Mouse (Mus musculus) forebrain, embryonic 10.5 days (tissue): ENCODE results near the gene Atad2b. TPM values are rescaled to one million over a fixed set of nuclear protein-coding genes. Genes with fewer than 3 reads are reported as not detected.
A peak's percentile ranks its signal among the peaks of the same experiment; 100 is the strongest.
"Not testable (repeated sequence)": the region's sequence is repeated elsewhere in the genome, so short reads cannot be mapped to it uniquely, and the experiment has no call there.

Source experiments
- DNase-seq: peaks from one replicate; pipeline ENCODE4 v3.0.0-alpha.2; 2017; ENCODE audit warnings: low spot score; ENCODE audit errors: extremely low spot score
- H3K27ac ChIP-seq: fragments of 300-500 bp; sonication (generic); 2 replicates; pipeline ENCODE4 v1.5.1; 2016; ENCODE audit warnings: mild to moderate bottlenecking
- H3K27me3 ChIP-seq: fragments of 300-500 bp; sonication (generic); 2 replicates; pipeline ENCODE4 v1.6.1; 2016; ENCODE audit warnings: mild to moderate bottlenecking; ENCODE audit not compliant: poor library complexity, severe bottlenecking
- H3K36me3 ChIP-seq: fragments of 300-500 bp; sonication (generic); replicated peaks from 2 replicates; pipeline ENCODE4 v1.6.1; 2016; ENCODE audit warnings: mild to moderate bottlenecking, moderate library complexity
- H3K4me1 ChIP-seq: fragments of 300-500 bp; sonication (generic); 2 replicates; pipeline ENCODE4 v1.6.1; 2016
- H3K4me3 ChIP-seq: fragments of 300-500 bp; sonication (generic); 2 replicates; pipeline ENCODE4 v1.5.1; 2016; ENCODE audit warnings: mild to moderate bottlenecking, moderate library complexity
- H3K9me3 ChIP-seq: fragments of 300-500 bp; sonication (generic); 2 replicates; pipeline ENCODE4 v1.6.1; 2016; ENCODE audit warnings: mild to moderate bottlenecking, moderate library complexity
- WGBS: fragments of 180-500 bp; shearing (Covaris S2); methylation state at CpG from one replicate; pipeline ENCODE4 v1.1.7; 2016; 5-methylcytosine and 5-hydroxymethylcytosine counted together
- polyA plus RNA-seq: library from polyadenylated mRNA; unstranded; fragments of >200 nt; fragmentation: Nextera tagmentation; extraction: Ambion mirVana; gene quantifications from 2 replicates; pipeline ENCODE4 v1.2.1, GENCODE M21; 2016

Atad2b gene
- polyA plus RNA-seq, 1 experiment from 2014 or later = 12.7 TPM

- not testable (repeated sequence) for H3K4me3 ChIP-seq, DNase-seq, H3K9me3 ChIP-seq, H3K4me1 ChIP-seq, H3K27ac ChIP-seq, H3K27me3 ChIP-seq
- 96% methylated on average over 4 of the region's 4 CpGs for WGBS
- peaks cover 40% of the 10 kb centered on the region for H3K36me3 ChIP-seq
These were observed 30.6 kb upstream of the Atad2b start for GRCm38 (mm10) chr12:4886581-4886980.

- Histone ChIP-seq H3K36me3 (peaks cover 26% of the 10 kb centered on the region), H3K27ac (no peak overlapping the region)
These were observed 28.4 kb upstream of the Atad2b start for GRCm38 (mm10) chr12:4888739-4889138.

GRCm38 (mm10) chr12:4889251-4889650, 27.9 kb upstream of the Atad2b start:
- Histone ChIP-seq H3K9me3 (no peaks in the 10 kb centered on the region), H3K27me3 (no peaks in the 10 kb centered on the region), H3K4me3 (no peak overlapping the region), H3K36me3 (peaks cover 26% of the 10 kb centered on the region), H3K4me1 (no peaks in the 10 kb centered on the region), H3K27ac (no peak overlapping the region)
- no peak for DNase-seq
- 96% methylated on average over 2 of the region's 2 CpGs for WGBS

More at GRCm38 (mm10) chr12:4888739-4889138, 28.4 kb upstream of the Atad2b start:
- no peak overlapping the region for H3K4me3 ChIP-seq
- H3K27me3 ChIP-seq = no peaks in the 10 kb centered on the region
- no peaks in the 10 kb centered on the region for H3K4me1 ChIP-seq
- no peaks in the 10 kb centered on the region for H3K9me3 ChIP-seq
- no peak for DNase-seq

- no peaks in the 10 kb centered on the region for H3K4me1 ChIP-seq
- no peak for DNase-seq
- WGBS = 94% methylated on average over 1 of the region's 1 CpGs
- H3K9me3 ChIP-seq = no peaks in the 10 kb centered on the region
- H3K27me3 ChIP-seq = no peaks in the 10 kb centered on the region
- peaks cover 26% of the 10 kb centered on the region for H3K36me3 ChIP-seq
- H3K4me3 ChIP-seq = no peak overlapping the region
- H3K27ac ChIP-seq = no peak overlapping the region
These were observed 27.3 kb upstream of the Atad2b start for GRCm38 (mm10) chr12:4889891-4890290.

GRCm38 (mm10) chr12:4898024-4898423, 19.1 kb upstream of the Atad2b start:
- Histone ChIP-seq H3K4me1 (no peaks in the 10 kb centered on the region), H3K4me3 (no peak overlapping the region), H3K27me3 (no peaks in the 10 kb centered on the region), H3K27ac (no peak overlapping the region), H3K9me3 (no peaks in the 10 kb centered on the region), H3K36me3 (peaks cover 32% of the 10 kb centered on the region)
- no peak for DNase-seq
- WGBS = 91% methylated on average over 5 of the region's 5 CpGs

- H3K4me1 ChIP-seq = peaks cover 4% of the 10 kb centered on the region
These were observed 11.2 kb upstream of the Atad2b start for GRCm38 (mm10) chr12:4905946-4906345.

GRCm38 (mm10) chr12:4906476-4906875, 10.7 kb upstream of the Atad2b start:
- Histone ChIP-seq H3K4me1 (peaks cover 4% of the 10 kb centered on the region), H3K27ac (peak overlapping the region; percentile 92; the same call in 1 of the 2 replicates), H3K27me3 (no peaks in the 10 kb centered on the region), H3K4me3 (peak overlapping the region; percentile 76), H3K9me3 (no peaks in the 10 kb centered on the region), H3K36me3 (peaks cover 12% of the 10 kb centered on the region)
- DNase-seq = no peak
- 75% methylated on average over 7 of the region's 7 CpGs for WGBS

More at GRCm38 (mm10) chr12:4905946-4906345, 11.2 kb upstream of the Atad2b start:
- no peak for DNase-seq
- Histone ChIP-seq H3K9me3 (no peaks in the 10 kb centered on the region), H3K36me3 (peaks cover 15% of the 10 kb centered on the region), H3K4me3 (no peak overlapping the region), H3K27me3 (no peaks in the 10 kb centered on the region), H3K27ac (no peak overlapping the region)
- WGBS = 81% methylated on average over 7 of the region's 7 CpGs

GRCm38 (mm10) chr12:4906951-4907906, 9.9 kb upstream of the Atad2b start, which contains the start of gene Ubxn2a:
Ubxn2a (minus strand) TSS chr12:4907705.
- no peaks in the 10 kb centered on the region for H3K9me3 ChIP-seq
- H3K27ac ChIP-seq = peak within 1 kb of the TSS; percentile 92
- H3K4me3 ChIP-seq = peak within 1 kb of the TSS; percentile 76
- WGBS = under 1% methylated on average over 124 of the region's 125 CpGs
- H3K4me1 ChIP-seq = peaks cover 4% of the 10 kb centered on the region
- no peaks in the 10 kb centered on the region for H3K27me3 ChIP-seq
- peak; percentile 88 for DNase-seq
- peaks cover 7% of the 10 kb centered on the region for H3K36me3 ChIP-seq

GRCm38 (mm10) chr12:4908391-4908790, 8.8 kb upstream of the Atad2b start:
- Histone ChIP-seq H3K4me3 (peak overlapping the region; percentile 76; the same call in 1 of the 2 replicates), H3K27ac (no peak overlapping the region), H3K36me3 (peaks cover 7% of the 10 kb centered on the region), H3K9me3 (no peaks in the 10 kb centered on the region), H3K27me3 (no peaks in the 10 kb centered on the region), H3K4me1 (peaks cover 4% of the 10 kb centered on the region)
- no peak for DNase-seq
- 96% methylated on average over 7 of the region's 7 CpGs for WGBS

GRCm38 (mm10) chr12:4910496-4910895, 6.7 kb upstream of the Atad2b start:
- not testable (repeated sequence) for H3K4me1 ChIP-seq, H3K9me3 ChIP-seq, H3K27ac ChIP-seq, DNase-seq, H3K36me3 ChIP-seq, H3K27me3 ChIP-seq, H3K4me3 ChIP-seq
- WGBS = 93% methylated on average over 1 of the region's 1 CpGs

- Histone ChIP-seq H3K4me3 (no peak overlapping the region), H3K9me3 (no peaks in the 10 kb centered on the region), H3K27me3 (no peaks in the 10 kb centered on the region), H3K27ac (no peak overlapping the region), H3K4me1 (peaks cover 6% of the 10 kb centered on the region), H3K36me3 (no peaks in the 10 kb centered on the region)
- no peak for DNase-seq
- WGBS = 92% methylated on average over 4 of the region's 4 CpGs
These were observed 5.4 kb upstream of the Atad2b start for GRCm38 (mm10) chr12:4911716-4912115.

- H3K4me1 ChIP-seq = peaks cover 17% of the 10 kb centered on the region
- no peak for DNase-seq
- 51% methylated on average over 3 of the region's 3 CpGs for WGBS
- H3K27ac ChIP-seq = no peak overlapping the region
- no peaks in the 10 kb centered on the region for H3K27me3 ChIP-seq
- H3K4me3 ChIP-seq = no peak overlapping the region
- H3K9me3 ChIP-seq = no peaks in the 10 kb centered on the region
- H3K36me3 ChIP-seq = no peaks in the 10 kb centered on the region
These were observed 2.7 kb upstream of the Atad2b start for GRCm38 (mm10) chr12:4914441-4914840.

- Histone ChIP-seq H3K4me1 (peaks cover 22% of the 10 kb centered on the region), H3K27ac (no peak overlapping the region), H3K9me3 (no peaks in the 10 kb centered on the region), H3K27me3 (no peaks in the 10 kb centered on the region), H3K4me3 (no peak overlapping the region), H3K36me3 (no peaks in the 10 kb centered on the region)
- DNase-seq = no peak
- 77% methylated on average over 3 of the region's 3 CpGs for WGBS
These were observed 2.2 kb upstream of the Atad2b start for GRCm38 (mm10) chr12:4914944-4915343.
